Mouse (Mus musculus) layer of hippocampus, adult 9-10 months (tissue): ENCODE measurements around the gene Cnfn.

ENCODE experiments used
- DNase-seq: peaks from one replicate; pipeline ENCODE4 v3.0.0; 2022; ENCODE audit warnings: low spot score

Gene Cnfn

DNA sequence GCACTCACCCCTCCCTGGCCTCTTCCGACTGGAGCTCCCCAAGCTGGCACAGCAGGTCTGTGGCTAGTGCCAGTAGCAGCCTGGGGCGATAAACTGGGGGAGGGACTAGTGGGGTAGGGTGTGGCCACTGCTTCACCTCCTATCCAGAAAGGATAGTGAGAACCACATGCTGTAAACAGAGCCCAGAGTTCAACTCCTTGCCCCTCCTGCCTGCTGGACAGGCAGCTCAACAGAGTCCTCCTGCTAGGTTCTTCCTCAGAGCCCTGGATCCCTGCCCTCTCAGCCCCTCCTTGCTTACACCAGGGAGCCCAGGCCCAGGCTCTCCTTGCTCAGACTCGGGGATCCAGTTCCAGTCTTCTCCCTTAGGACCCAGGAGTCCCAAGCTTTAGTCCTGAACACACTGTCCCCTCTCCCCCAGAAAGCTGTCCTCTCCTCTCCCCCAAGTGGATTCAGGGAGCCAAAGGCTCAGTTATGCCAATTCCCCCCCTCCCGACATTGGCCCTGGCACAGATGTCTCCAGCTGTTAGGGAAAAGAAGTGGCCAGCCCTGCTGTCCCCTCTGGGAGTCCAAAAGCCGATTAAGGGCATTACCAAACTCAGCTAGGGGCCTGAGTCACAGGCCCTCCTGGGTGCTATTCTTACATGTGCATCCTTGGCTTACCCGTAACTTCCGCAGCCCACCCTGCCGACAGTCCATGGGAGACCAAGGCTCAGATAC, 20.7 kb upstream of the Cnfn start:
- DNase-seq, result no peak

DNA sequence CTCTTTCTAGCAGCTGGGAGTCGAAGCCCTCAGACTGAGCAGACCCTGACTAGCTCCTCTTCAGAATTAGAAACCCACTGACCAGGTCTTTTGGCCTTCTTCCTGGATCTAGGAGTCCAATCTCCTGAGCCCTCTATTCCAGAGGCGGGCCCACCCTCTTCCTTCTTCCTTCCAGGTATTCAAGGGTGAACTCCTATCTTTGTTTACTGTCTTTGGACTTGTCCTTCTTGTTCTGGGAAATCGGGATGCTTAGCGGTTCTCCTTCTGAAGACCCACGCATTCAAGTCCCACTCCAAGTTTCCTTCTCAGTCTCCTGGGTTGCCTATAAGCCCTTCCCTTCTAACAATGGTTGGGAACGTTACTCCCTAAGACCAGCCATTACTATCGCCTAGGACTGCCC, 19.4 kb upstream of the Cnfn start:
- no peak for DNase-seq

DNA sequence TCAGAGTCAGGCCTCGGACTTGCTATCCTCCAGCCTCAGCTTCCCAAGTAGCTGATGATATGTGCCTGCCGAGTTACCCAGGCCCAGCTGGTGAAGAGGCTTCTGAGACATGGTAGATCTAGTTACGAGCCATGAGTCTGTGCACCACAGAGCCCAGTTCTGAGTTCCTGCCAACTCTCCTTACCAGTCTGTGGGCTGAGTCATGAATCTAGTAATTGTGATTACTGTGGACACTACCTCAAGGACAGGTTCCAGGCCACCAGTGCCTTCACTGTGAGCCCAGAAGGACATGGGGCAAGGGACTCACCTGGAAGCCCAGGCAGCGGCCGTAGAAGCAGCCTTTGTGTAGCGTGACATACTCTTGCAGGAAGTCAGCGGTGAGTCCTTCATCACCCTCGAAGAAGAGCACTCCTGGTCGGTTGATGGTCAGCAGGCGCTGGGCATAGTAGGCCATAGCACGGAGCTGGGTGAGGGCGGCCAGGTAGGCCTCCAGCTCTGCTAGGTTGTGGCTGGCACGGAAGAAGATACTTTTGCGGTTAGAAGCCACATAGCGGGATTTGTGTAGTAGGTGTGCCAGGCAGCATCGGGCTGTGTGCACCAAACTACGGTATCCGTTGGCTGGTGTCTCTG, 18.4 kb upstream of the Cnfn start:
- DNase-seq, result no peak

GRCm38 (mm10) chr7:25385850-25386555, 16.5 kb upstream of the Cnfn start:
- no peak for DNase-seq

GRCm38 (mm10) chr7:25385259-25385658, 15.7 kb upstream of the Cnfn start:
- no peak for DNase-seq

DNA sequence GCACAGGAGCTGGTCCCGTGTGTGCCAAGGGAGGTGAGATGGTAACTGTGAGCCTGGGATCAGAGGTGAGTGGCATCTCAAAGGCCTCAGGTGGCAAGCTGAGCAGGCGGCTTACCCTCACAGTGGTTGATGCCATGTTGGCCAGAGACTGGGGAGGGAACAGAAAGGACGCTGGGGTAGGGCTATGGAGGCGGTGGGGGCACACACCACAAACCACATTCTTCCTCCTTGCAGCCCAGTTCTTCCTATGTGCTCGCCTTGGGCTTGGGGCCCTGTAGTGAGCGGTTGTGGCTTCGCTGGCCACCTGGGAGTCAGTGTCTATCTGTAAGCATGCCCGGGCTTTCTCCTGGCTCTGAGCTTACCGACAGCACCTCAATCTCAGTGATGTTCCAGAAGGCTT, 15.3 kb upstream of the Cnfn start:
- no peak for DNase-seq

GRCm38 (mm10) chr7:25384318-25384717, 14.8 kb upstream of the Cnfn start:
- DNase-seq, result no peak

DNA sequence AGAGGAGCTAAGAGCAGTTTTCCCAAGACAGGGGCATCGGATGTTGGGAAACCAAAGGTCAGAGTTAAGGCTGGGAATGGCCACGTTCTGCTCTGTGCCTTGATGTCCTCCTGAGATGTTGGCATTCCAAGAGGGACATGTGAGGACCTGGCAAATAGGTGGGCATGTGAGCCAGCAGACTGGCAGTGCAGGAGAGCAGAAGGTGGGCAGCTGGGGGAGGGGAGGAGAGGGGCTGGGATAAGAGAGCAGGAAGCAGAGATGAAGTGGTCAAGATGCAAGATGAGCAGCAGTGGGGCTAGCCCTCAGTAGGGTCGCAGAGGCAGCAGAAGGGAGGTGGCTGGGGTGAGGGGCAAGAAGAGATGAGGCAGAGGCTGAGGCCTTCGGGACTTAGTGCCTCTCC, 14.4 kb upstream of the Cnfn start:
- no peak for DNase-seq

- no peak for DNase-seq
Measured at GRCm38 (mm10) chr7:25383385-25383784, 13.9 kb upstream of the Cnfn start.

DNA sequence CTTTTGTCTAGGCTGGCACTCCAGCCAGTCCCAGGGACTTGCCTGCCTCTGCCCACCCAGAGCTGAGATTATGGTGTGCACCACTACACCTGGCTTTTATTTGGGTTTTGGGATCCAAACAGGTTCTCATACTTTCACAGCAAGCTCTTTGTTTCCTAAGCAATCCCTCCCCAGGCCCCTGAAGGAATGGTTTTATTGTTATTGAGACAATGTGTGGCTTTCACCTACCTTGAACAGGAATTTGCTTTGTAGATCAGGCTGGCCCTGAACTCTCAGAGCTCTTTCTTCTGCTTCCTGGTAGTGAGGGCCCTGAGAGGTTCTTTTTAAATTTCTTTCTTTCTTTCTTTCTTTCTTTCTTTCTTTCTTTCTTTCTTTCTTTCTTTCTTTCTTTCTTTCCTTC, 13.0 kb upstream of the Cnfn start:
- DNase-seq, result no peak

GRCm38 (mm10) chr7:25381284-25381680, 11.8 kb upstream of the Cnfn start:
- DNase-seq, result no peak

GRCm38 (mm10) chr7:25380392-25381283, 11.1 kb upstream of the Cnfn start:
- no peak for DNase-seq

DNA sequence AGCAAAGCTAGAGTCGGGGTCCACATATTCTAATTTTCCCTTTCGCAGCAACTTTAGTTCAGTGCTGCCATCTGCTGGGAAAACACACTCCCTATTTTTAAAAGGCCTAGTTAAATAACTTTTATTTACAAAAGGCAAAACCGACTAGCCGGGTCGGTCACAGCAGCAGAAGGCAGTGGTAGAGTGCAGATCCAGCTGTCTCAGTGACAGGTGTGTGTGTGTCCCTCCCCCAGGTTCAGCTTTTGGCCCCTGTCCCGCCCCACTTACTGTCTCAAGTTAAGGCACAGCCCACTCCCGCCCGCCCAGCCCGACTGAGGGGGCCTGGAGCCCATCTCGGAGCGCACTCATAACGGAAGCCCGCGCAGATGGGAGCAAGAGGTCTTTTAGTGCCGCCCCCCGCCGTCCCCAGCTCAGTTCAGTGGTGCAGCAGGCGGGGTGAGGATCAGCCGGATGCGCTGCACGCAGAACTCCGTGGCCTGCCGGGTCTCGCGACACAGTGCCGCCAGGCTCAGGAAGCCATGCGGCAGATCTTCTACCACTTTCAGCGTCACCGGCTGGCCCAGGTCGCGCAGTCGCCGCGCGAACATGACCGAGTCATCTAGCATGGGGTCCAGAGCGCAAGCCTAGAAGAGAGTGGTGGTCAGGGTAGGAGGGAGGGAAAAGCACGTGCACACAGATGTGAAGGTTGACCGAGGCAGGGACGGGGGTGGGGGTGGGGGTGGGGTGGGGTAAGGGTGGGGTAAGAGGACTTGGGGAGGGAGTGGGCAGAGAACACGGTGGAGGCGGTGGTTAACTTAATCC, 10.2 kb upstream of the Cnfn start:
- DNase-seq, result no peak

DNA sequence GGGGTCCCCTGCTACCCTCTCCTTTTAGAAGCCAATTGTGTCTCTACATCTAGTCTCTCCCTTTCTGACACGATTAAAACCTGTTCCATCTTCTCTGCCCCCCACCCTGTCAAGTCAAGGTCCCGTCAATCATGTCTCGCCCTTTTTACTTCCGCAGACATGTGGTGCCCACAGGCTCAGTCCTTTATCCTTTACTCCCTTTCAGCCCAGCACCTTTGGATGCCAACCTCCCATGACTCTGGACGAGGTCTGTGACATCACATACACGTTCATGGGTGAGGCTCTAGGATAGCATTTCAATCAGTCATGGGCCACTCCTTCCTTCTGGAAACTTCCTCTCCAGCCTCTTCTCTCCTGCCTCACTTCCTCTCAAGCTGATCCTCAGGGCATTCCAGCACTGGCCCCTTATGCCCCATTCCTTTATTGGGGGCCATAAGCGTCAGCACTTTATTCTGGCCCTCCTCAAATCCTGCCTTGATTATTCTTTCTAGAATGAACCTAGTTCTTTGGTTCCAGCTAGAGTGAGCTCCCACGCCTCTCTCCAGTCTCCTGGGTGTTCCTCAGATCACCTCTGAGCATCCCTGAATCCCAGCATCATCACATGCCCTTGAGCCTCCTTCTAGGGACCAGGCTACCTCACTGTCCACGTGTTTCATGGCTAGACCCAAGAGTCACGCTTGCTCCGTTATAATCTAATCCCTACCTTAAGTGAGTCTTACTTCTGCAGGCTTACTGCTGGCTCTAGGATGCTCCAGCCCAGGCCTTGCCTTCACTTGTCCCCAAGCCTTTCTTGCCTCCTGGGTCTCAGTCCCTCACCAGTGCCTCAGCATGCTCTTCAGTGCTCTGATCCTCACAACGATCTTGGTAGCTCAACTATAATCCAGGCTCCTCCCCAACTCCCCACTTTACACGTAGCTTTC, 8.9 kb upstream of the Cnfn start:
- DNase-seq, result no peak

GRCm38 (mm10) chr7:25377100-25377700, 7.7 kb upstream of the Cnfn start:
- DNase-seq, result no peak

- peak; percentile 82 for DNase-seq
Measured at GRCm38 (mm10) chr7:25376556-25376955, 7.0 kb upstream of the Cnfn start.

DNA sequence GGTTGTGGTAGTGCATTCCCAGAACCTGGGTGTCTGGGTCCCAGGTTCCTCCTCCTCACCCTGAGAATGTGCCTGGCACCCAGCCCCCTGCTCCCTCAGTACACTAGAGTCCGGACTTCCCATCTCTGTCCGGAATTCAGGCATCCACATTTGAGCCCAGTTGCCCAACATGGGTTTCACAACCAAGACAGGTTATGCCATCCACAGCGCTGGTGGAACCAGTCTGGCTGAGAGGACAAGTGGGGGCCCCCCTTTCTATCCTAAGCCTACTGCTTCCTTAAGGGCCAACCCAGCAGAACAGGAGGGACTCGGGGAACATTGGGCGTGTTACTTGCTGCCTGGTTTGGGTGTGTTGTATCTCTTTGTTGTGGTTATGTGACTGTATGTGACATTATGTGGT, 2.9 kb upstream of the Cnfn start:
- DNase-seq, result no peak

DNA sequence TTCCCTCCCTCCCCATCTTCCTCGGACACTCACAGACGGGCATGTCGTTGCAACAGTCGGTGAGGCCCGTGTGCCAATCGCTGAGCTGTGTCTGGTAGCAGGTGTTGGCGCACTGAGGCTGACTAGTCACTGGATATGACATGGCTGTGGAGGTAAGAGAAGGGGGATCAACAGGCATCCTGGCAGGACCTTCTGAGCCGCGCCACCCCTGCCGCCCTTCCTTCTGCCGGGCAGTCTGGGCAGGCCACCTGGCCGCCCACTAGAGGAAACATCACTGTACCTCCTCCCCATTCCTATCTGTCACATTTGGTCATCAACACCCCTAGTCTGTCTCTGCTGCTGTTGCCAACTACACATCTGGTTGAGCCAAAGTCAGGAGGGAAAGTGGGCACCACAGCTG, 1.2 kb downstream of the Cnfn start:
- no peak for DNase-seq

GRCm38 (mm10) chr7:25367632-25368293, 1.8 kb downstream of the Cnfn start:
- DNase-seq, result no peak
